Mouse (Mus musculus): ENCODE data around the gene Palm2.

The Palm2 gene

DNA sequence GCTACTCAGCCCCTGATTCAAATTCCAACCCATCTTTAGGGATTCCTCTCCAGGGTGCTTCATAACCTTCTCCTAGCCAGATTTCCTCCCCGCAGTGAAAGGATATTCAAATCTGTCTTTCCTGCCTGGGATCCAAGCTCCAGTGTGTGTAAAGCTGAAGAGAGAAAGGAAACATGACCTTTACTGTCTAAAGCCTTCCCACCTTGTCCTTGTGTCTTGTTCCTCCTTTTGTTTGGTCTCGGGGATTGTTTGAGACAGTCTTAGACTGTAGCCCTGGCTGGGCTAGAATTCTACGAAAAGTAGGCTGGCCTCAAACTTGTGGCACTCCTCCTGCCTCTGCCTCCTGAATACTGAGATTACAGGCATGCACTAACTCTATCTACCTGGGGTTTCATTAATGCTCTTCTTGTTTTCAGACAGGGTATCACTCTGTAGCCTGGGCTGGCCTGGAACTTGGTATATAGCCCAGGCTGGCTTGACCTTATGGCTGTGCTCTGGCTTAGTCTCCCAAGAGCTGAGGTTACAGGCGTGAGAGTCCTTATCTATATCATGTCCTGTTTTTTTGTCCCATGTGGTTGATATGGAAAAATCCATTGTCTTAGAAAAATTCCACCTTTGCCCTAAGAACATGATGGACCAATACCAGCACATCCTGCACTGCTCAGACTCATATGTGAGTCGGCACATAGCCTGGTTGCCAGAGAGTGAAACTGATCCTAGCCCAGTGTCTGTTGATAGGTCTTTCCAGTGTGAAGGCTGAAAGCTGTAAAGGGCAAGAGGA, 260.5 kb downstream of the Palm2 start:
- no peak for DNase-seq (ENCODE audit: extremely low read depth, insufficient read length, low spot score)

DNA sequence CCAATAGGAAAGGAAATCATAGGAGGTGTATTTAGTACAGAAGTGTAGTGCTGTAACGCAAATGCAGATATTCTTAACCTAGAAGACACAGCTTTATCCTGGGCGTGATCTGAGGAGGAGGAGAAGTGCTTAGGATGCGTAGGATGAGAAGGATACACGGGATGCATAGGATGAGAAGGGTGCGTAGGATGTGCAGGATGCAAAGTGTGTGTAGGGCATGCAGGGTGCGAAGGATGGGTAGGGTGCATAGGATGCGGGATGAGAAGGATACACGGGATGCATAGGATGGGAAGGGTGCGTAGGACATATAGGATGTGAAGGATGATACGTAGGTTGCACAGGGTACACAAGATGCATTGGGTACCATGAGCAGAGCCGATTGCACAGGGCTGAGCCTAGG, 262.9 kb downstream of the Palm2 start:
- no peak for DNase-seq (ENCODE audit: extremely low read depth, insufficient read length, low spot score)

DNA sequence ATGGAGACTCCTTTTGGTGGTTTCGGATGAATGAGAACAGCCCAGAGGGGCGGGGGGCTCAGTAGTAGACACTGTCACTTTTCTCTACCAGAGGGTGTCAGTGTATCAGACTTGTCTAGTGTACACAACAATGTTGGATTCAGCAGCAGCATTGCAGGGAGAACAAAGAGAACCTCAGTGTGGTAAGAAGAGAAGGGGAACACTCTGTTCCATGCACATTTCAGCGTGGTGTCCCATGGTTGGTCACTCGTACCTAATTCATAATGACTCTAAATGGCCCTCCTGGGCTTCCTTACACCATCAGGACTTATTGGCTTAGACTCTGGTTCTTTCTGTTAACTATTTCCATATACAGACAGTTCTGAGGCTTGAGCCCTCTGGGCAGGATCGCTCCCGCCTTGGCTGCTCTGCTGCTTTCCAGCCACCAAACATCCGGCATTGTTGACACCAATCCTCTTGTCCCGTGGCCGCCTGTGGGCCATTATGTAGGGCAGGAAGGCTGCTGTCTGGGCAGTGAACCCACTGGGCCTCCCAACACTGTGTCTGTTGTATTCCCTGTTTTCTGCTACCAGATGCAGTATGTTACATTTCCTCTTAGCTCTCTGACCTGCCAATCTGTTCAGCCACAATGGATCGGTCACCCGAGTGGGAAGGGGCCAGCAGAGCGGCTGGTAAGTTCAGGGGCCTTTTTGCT, 264.0 kb downstream of the Palm2 start:
- no peak for DNase-seq (ENCODE audit: extremely low read depth, insufficient read length, low spot score)

DNA sequence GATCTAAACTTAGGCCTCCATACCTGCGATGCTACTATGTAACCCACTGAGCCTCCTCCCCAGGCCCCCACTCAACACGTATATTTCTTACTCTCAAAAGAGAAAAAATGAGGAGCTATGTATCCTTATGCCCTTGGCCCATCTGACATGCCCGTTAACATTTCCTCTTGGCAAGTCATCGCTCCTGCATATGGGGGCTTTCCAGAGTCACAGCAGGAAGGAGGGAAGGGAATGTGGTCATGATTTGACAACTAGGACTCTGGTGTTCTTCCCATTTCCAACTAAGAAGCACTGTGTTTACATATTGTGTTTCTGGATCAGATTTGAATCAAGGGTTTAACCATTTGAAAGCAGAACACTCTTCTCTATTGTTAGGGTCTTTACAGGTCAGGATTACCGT, 267.5 kb downstream of the Palm2 start:
- no peak for DNase-seq (ENCODE audit: extremely low read depth, insufficient read length, low spot score)

- no peak for DNase-seq (ENCODE audit: extremely low read depth, insufficient read length, low spot score)
These were observed 269.8 kb downstream of the Palm2 start for GRCm38 (mm10) chr4:57703574-57704470.

DNA sequence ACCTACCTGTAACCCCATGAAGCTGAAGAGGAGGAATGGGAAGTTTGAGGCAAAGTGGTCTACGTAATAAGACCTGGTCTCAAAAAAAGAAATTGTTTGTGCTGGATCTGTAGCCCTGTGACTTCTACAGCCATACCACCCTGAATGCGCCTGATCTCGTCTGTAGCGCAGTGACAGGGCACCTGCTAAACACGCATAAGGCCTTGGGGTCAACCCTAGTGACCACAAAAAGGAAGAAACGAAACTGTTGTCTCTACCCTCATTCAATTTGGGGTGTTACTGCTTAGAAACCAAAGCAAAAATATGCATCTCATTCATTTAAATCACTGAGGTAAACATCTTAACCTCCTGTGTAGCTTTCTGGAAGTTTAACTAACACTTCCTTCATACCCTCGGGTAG, 270.5 kb downstream of the Palm2 start:
- no peak for DNase-seq (ENCODE audit: extremely low read depth, insufficient read length, low spot score)

- DNase-seq (ENCODE audit: extremely low read depth, insufficient read length, low spot score), result no peak
These were observed 281.8 kb downstream of the Palm2 start for GRCm38 (mm10) chr4:57715849-57716248.

GRCm38 (mm10) chr4:57716735-57717134, 282.7 kb downstream of the Palm2 start:
- DNase-seq (ENCODE audit: extremely low read depth, insufficient read length, low spot score), result no peak

GRCm38 (mm10) chr4:57717354-57717753, 283.3 kb downstream of the Palm2 start, which contains the start of gene Akap2:
Gene Akap2 (plus strand): TSS chr4:57717657.
- no peak for DNase-seq (ENCODE audit: extremely low read depth, insufficient read length, low spot score)

DNA sequence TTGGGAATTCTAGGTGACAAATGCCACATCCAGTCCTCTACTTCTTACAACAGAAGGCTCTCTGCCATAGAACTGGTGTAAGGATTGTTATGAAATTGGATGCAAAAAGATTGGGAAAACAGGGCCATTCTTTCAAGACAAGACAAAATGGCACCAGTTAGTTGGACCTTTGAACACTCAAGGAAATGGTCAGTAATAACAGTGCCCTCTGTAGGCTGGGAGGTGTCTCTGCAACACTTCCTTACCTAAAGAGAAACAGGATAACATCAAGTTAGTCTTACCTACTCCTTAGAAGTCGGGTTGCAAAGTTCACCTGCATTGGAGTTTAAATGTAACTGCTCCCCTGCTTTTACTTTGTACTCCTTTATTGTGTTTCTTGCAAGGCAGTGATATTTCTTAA, 285.3 kb downstream of the Palm2 start:
- DNase-seq (ENCODE audit: extremely low read depth, insufficient read length, low spot score), result no peak

GRCm38 (mm10) chr4:57720869-57721361, 286.9 kb downstream of the Palm2 start:
- no peak for DNase-seq (ENCODE audit: extremely low read depth, insufficient read length, low spot score)

GRCm38 (mm10) chr4:57722296-57722695, 288.2 kb downstream of the Palm2 start:
- no peak for DNase-seq (ENCODE audit: extremely low read depth, insufficient read length, low spot score)

GRCm38 (mm10) chr4:57723659-57724058, 289.6 kb downstream of the Palm2 start:
- no peak for DNase-seq (ENCODE audit: extremely low read depth, insufficient read length, low spot score)

- DNase-seq (ENCODE audit: extremely low read depth, insufficient read length, low spot score), result no peak
These were observed 291.5 kb downstream of the Palm2 start for GRCm38 (mm10) chr4:57725569-57725968.

DNA sequence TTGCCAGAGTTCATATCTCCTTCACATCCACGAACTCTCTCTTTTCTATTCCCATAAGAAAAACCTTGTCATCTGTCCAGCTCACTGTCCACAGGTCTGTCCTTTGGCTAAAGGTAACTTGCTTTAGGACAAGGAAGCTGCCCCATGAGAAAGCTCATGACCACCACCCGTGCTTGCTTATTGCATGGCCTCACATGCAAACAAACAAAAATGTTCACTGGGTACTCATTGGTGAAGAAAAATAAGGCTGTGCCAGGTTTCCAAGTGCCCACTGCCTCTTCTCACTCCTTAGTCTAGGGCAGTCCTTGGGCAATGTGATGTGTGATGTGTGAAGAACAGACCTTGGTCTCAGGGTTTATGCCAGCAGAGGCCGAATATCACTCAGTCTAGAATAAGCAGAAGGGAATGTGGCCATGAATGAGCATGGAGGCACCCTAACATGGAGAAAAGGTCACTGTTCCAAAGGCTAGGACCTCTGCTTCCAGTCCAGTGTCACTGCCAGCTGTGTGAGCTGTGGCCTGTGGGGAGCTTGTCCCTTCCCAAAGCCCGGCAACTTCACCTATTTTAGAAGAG, 294.6 kb downstream of the Palm2 start:
- DNase-seq (ENCODE audit: extremely low read depth, insufficient read length, low spot score), result no peak

DNA sequence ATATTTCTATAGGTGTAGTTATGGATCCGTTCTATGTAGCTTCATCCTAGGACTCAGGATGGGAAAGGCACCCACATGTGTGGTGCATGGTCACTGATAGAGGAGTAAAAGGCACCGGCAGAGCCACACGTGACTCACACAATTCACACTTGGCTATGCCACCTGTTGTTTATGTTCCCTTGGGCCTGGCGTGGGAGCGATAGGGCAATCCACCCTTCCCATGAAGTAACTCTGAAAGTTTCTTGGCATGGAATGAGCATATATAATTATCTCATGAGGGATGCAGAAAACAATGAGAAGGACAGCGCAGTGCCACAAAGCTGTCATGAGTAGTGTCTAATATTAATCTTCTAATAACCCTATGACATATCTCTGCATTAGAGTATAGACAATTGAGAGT, 296.0 kb downstream of the Palm2 start:
- DNase-seq (ENCODE audit: extremely low read depth, insufficient read length, low spot score), result no peak

DNA sequence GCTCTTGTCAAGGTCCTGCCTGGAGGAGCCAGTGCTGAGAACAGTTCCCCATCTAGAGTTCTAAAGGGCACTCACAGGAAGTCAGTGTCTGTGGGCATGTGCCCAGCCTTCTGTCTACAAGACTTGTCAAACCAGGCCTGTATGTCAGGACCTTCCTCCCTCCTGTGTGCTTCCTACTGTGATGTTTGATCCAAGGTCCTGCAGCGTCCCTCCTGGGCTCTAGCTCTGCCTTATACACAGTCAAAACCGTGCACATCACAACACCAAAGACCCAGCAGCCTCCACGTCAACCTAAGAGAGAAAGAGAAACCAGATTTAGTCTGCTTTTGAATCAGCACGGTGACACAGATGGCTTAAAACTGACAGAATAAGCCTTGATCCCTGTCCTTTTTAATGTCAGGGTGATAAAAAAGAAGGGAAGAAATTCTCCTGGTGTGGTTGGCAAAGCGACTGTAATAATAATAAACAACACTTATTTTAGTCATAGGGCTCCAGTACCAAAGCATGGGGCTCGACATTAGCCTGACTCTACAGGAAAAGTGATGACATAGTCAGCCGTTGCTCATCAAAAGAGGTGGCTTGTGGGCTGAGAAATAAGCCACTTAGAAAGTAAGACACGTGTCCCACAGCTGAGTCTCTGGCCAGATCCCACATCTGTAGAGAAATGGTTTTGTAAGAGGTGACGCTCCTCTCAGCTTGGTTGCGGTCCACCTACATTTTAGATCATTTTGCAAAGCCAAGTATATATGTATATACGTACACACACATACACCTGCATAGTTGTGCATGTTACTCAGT, 297.0 kb downstream of the Palm2 start:
- DNase-seq (ENCODE audit: extremely low read depth, insufficient read length, low spot score), result peak; percentile 49

DNA sequence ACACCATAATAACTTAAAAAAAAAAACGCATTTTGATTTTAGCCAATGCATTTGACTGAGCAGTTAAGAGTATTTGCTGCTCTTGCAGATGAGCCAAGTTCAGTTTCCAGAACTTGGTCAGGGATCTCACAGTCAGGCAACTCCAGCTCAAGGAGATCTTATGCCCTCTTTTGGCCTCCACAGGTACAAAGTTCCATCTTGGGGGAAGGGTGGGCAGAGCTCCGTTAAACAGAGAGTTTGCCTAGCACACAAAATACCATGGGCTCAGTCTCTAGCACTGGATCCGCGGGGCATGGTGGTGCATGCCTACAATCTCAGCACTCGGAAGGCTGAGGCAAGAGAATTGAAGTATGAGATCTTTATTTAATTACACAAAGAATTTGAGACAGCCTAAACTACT, 298.3 kb downstream of the Palm2 start:
- DNase-seq (ENCODE audit: extremely low read depth, insufficient read length, low spot score), result no peak

GRCm38 (mm10) chr4:57733445-57733844, 299.4 kb downstream of the Palm2 start:
- no peak for DNase-seq (ENCODE audit: extremely low read depth, insufficient read length, low spot score)

- DNase-seq (ENCODE audit: extremely low read depth, insufficient read length, low spot score), result peak; percentile 71
These were observed 301.4 kb downstream of the Palm2 start for GRCm38 (mm10) chr4:57735426-57735825.

Measured in 3134 (cell line).